Mouse (Mus musculus) testis, adult 2 months (tissue): ENCODE measurements at regions not wholly inside any gene's neighbourhood (a gene's known extent, or its start where the extent isn't known, plus 50 kb on each side); places are given as distances from the start of the nearest gene placed in this dataset.

Experiments used
- H3K27ac ChIP-seq: fragments of 200-500 bp; 2 replicates; pipeline ENCODE4 v1.5.1; 2012; ENCODE audit warnings: low read depth, low read length; ENCODE audit not compliant: control insufficient read depth, insufficient read depth
- H3K27me3 ChIP-seq: fragments of 200-500 bp; 2 replicates; pipeline ENCODE4 v1.6.1; 2012; ENCODE audit warnings: mild to moderate bottlenecking, low read length, moderate library complexity; ENCODE audit not compliant: control insufficient read depth, insufficient read depth
- H3K36me3 ChIP-seq: fragments of 200-500 bp; 2 replicates; pipeline ENCODE4 v1.6.1; 2012; ENCODE audit warnings: mild to moderate bottlenecking, low read length; ENCODE audit not compliant: control insufficient read depth, insufficient read depth
- H3K4me1 ChIP-seq: fragments of 200-500 bp; 2 replicates; pipeline ENCODE4 v1.6.1; 2012; ENCODE audit warnings: low read length; ENCODE audit not compliant: control insufficient read depth, insufficient read depth
- H3K4me3 ChIP-seq: fragments of 200-500 bp; 2 replicates; pipeline ENCODE4 v1.5.1; 2012; ENCODE audit warnings: low read depth, mild to moderate bottlenecking, low read length, moderate library complexity, mixed read lengths; ENCODE audit not compliant: control insufficient read depth
- CTCF ChIP-seq: fragments of 200-500 bp; IDR thresholded peaks from 2 replicates; pipeline ENCODE4 v1.5.1; 2012; ENCODE audit warnings: low read depth, mild to moderate bottlenecking, inconsistent platforms, low read length, moderate library complexity; ENCODE audit not compliant: control insufficient read depth, insufficient read depth, insufficient replicate concordance
- POLR2A ChIP-seq: fragments of 200-500 bp; IDR thresholded peaks from 2 replicates; pipeline ENCODE4 v1.6.1; 2012; ENCODE audit warnings: low read depth, mild to moderate bottlenecking, inconsistent platforms, low read length, moderate library complexity; ENCODE audit not compliant: control insufficient read depth

DNA sequence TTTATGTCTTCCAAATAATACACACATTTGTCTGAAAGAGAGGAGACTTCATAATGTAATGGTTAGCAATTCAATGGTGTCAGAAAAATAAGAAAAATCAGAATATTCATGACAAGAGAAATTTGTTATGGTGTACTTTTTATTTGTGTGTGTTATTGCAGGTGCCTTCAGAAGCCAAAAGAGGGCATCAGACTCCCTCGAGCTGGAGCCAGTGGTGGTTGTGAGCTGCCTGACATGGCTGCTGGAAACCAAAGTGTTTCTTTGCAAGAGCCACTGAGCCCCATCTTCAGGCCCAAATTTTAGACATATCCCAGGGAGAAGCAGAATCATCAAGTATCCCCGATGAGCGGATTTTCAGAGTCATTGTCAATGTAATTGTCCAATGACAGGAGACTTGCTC, 81.9 kb downstream of the Tm2d3 start:
- H3K36me3 ChIP-seq: no peaks in the 10 kb centered on the region

DNA sequence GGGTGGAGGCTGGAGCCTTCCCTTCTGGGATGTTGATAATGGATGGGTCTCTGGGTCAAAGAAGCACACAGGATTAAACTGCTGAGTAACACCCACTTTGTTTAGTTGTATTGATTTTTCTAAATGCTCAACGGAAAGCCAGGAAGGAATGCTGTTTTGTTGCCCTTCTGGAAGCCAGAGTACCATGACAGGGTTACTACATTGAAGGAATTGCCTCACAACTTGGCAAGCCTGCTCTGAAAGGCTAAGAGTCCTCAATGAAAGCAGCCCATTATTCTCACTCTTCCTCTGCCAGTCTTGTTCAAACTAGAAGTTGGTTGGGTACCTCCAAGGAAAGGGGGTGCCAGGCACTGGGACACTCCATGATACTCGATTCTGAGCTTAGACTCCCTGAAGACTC, 83.0 kb downstream of the Tm2d3 start:
- TF ChIP-seq CTCF (no peak), POLR2A (no peak)
- no peaks in the 10 kb centered on the region for H3K27me3 ChIP-seq

More for the DNA sequence above, 81.9 kb downstream of the Tm2d3 start:
- Histone ChIP-seq H3K4me1 (peaks cover 5% of the 10 kb centered on the region), H3K4me3 (no peak overlapping the region), H3K27me3 (no peaks in the 10 kb centered on the region), H3K27ac (no peak overlapping the region)
- TF ChIP-seq CTCF (no peak), POLR2A (no peak)

DNA sequence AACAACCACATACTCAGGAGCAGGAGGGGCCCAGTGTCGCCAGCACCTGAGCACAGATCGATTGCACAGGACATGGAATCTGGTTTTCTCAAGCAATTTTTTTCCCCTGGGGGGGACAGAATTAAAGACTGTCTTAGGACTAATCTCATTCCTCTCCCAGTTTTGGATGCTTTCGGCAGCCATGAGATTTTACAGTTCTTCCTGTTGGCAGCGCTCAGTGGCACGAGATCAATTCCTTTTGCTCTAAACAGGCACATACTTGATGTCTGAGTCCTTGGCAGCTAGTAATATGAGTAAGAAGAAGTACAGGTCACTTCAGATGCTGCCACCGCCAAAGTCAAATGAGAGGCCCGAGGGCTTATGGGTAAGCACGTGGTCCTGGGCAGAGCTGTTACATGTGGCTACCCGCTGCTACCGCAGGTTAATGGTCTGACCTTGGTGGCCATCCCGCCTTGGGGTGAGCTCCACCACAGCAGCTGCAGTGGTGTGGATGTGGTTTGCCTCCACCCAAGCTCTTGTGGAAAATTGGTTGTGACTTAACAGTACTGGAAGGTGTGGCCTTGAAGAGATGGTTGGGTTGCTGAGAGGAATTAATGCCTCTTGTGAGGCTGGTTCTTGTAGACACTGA, 83.5 kb downstream of the Tm2d3 start:
- H3K27me3 ChIP-seq: no peaks in the 10 kb centered on the region
- peak overlapping the region; percentile 52 for H3K4me3 ChIP-seq
- TF ChIP-seq CTCF (no peak), POLR2A (no peak)
- no peaks in the 10 kb centered on the region for H3K36me3 ChIP-seq
- peaks cover 5% of the 10 kb centered on the region for H3K4me1 ChIP-seq
- H3K27ac ChIP-seq: no peak overlapping the region

More for the DNA sequence above, 83.0 kb downstream of the Tm2d3 start:
- peaks cover 5% of the 10 kb centered on the region for H3K4me1 ChIP-seq
- H3K4me3 ChIP-seq: no peak overlapping the region
- H3K36me3 ChIP-seq: no peaks in the 10 kb centered on the region
- H3K27ac ChIP-seq: no peak overlapping the region

DNA sequence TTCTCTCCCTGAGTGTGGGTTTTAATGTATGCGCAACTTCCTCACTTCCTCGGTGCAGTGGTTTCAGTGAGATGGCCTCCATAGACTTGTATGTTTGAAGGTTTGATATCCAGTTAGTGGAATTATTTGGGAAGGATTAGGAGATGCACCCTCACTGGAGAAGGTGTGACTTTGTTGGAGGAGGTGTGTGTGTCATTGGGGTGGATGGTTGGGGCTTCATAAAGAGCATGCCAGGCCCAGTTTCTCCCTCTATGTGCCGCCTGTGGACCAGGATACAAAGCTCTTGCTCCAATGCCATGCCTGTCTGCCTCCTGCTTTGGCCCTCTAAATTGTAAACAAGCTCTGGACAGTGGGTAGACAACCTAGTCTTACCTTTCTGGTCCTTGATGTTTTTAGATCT, 84.0 kb downstream of the Tm2d3 start:
- TF ChIP-seq POLR2A (no peak), CTCF (no peak)
- H3K27ac ChIP-seq: no peak overlapping the region
- H3K27me3 ChIP-seq: no peaks in the 10 kb centered on the region
- peak overlapping the region; percentile 10 for H3K4me3 ChIP-seq
- peaks cover 5% of the 10 kb centered on the region for H3K4me1 ChIP-seq
- H3K36me3 ChIP-seq: no peaks in the 10 kb centered on the region

- Histone ChIP-seq H3K4me1 (peaks cover 3% of the 10 kb centered on the region), H3K36me3 (no peaks in the 10 kb centered on the region), H3K27me3 (no peaks in the 10 kb centered on the region), H3K4me3 (no peak overlapping the region), H3K27ac (no peak overlapping the region)
- TF ChIP-seq CTCF (no peak), POLR2A (no peak)
Observed at GRCm38 (mm10) chr7:65779716-65780372, 81.7 kb upstream of the Pcsk6 start.

- Histone ChIP-seq H3K27ac (no peak overlapping the region), H3K4me1 (peaks cover 3% of the 10 kb centered on the region), H3K27me3 (no peaks in the 10 kb centered on the region), H3K36me3 (no peaks in the 10 kb centered on the region), H3K4me3 (no peak overlapping the region)
- TF ChIP-seq CTCF (no peak), POLR2A (no peak)
Observed at GRCm38 (mm10) chr7:65780578-65781370, 80.8 kb upstream of the Pcsk6 start.

DNA sequence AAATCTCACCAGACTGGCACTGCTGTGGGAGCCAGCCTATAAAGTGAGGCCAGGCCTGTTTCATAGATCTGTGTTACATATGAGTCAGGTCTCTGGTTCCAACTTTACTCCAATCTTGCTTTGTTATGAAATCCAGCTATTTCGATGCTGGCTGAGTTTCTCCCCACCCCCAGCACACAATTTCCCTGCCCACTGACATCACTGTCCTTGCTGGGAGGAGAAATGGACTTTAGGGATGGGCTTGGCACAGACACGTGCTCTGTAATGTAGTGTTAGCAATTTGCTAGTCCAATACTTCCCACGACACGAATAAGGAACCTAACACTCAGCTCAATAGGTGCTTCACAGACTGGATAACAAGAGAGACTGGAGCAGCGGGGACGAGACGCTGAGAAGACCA, 79.5 kb upstream of the Pcsk6 start:
- Histone ChIP-seq H3K4me3 (no peak overlapping the region), H3K4me1 (peaks cover 3% of the 10 kb centered on the region), H3K27ac (no peak overlapping the region), H3K27me3 (no peaks in the 10 kb centered on the region), H3K36me3 (no peaks in the 10 kb centered on the region)
- no peak for TF ChIP-seq POLR2A
- TF ChIP-seq CTCF: no peak
